Mouse (Mus musculus): Measurements from ENCODE around the gene Cd96.

Cd96 gene

GRCm38 (mm10) chr16:46046906-46047305, 73.1 kb downstream of the Cd96 start:
- DNase-seq (ENCODE audit: low spot score in 2 of 2) = no peak

- no peak for DNase-seq (ENCODE audit: low spot score in 2 of 2)
These were observed 83.8 kb downstream of the Cd96 start for GRCm38 (mm10) chr16:46036261-46036660.

- DNase-seq (ENCODE audit: low spot score in 2 of 2) = no peak
These were observed 86.2 kb downstream of the Cd96 start for GRCm38 (mm10) chr16:46033896-46034295.

- no peak for DNase-seq (ENCODE audit: low spot score in 2 of 2)
These were observed 97.0 kb downstream of the Cd96 start for GRCm38 (mm10) chr16:46022958-46023491.

- peak in 1 of 2 experiments; percentile 1 for DNase-seq (ENCODE audit: low spot score in 2 of 2)
These were observed 97.7 kb downstream of the Cd96 start for GRCm38 (mm10) chr16:46022189-46022928.

- no peak for DNase-seq (ENCODE audit: low spot score in 2 of 2)
These were observed 98.7 kb downstream of the Cd96 start for GRCm38 (mm10) chr16:46021302-46021701.

- DNase-seq (ENCODE audit: low spot score in 2 of 2) = no peak
These were observed 99.7 kb downstream of the Cd96 start for GRCm38 (mm10) chr16:46020396-46020795.

- no peak for DNase-seq (ENCODE audit: low spot score in 2 of 2)
These were observed 100.3 kb downstream of the Cd96 start for GRCm38 (mm10) chr16:46019799-46020198.

GRCm38 (mm10) chr16:46019359-46019758, 100.7 kb downstream of the Cd96 start:
- DNase-seq (ENCODE audit: low spot score in 2 of 2) = no peak

- DNase-seq (ENCODE audit: low spot score in 2 of 2) = no peak
These were observed 108.4 kb downstream of the Cd96 start for GRCm38 (mm10) chr16:46011696-46012095.

GRCm38 (mm10) chr16:46010906-46011220, 109.2 kb downstream of the Cd96 start:
- DNase-seq (ENCODE audit: low spot score in 2 of 2) = peak in 1 of 2 experiments; percentile 7

GRCm38 (mm10) chr16:46010153-46010905, 109.7 kb downstream of the Cd96 start, which contains the start of gene Plcxd2:
Gene Plcxd2, minus strand, starts transcription at chr16:46010218.
- DNase-seq (ENCODE audit: low spot score in 2 of 2) = peak; percentile 76 to 83

GRCm38 (mm10) chr16:46009717-46010116, 110.3 kb downstream of the Cd96 start:
- DNase-seq (ENCODE audit: low spot score in 2 of 2) = no peak

- DNase-seq (ENCODE audit: low spot score in 2 of 2) = no peak
These were observed 111.3 kb downstream of the Cd96 start for GRCm38 (mm10) chr16:46008766-46009165.

- DNase-seq (ENCODE audit: low spot score in 2 of 2) = no peak
These were observed 111.9 kb downstream of the Cd96 start for GRCm38 (mm10) chr16:46008036-46008605.

GRCm38 (mm10) chr16:46006261-46006660, 113.8 kb downstream of the Cd96 start:
- no peak for DNase-seq (ENCODE audit: low spot score in 2 of 2)

GRCm38 (mm10) chr16:46001550-46002166, 118.4 kb downstream of the Cd96 start:
- no peak for DNase-seq (ENCODE audit: low spot score in 2 of 2)

GRCm38 (mm10) chr16:46000976-46001375, 119.1 kb downstream of the Cd96 start:
- DNase-seq (ENCODE audit: low spot score in 2 of 2) = no peak

GRCm38 (mm10) chr16:45999374-46000191, 120.5 kb downstream of the Cd96 start:
- DNase-seq (ENCODE audit: low spot score in 2 of 2) = no peak

- DNase-seq (ENCODE audit: low spot score in 2 of 2) = no peak
These were observed 121.8 kb downstream of the Cd96 start for GRCm38 (mm10) chr16:45998231-45998630.

Measured in spleen, postnatal 14 days (tissue).